Mouse (Mus musculus): ENCODE results near the gene Dag1.

GRCm38 (mm10) chr9:108289347-108289746, 25.6 kb upstream of the Dag1 start:
- TF ChIP-seq POLR2A (IDR thresholded peaks at IDR 0.05; ENCODE audit: low read depth, low read length) (no peak), CTCF (IDR thresholded peaks at IDR 0.05; ENCODE audit: borderline replicate concordance, insufficient read depth, low read length) (no peak)
